Comparison of ENCODE assay signal across 7 mouse cellular contexts in the genomic region with DNA sequence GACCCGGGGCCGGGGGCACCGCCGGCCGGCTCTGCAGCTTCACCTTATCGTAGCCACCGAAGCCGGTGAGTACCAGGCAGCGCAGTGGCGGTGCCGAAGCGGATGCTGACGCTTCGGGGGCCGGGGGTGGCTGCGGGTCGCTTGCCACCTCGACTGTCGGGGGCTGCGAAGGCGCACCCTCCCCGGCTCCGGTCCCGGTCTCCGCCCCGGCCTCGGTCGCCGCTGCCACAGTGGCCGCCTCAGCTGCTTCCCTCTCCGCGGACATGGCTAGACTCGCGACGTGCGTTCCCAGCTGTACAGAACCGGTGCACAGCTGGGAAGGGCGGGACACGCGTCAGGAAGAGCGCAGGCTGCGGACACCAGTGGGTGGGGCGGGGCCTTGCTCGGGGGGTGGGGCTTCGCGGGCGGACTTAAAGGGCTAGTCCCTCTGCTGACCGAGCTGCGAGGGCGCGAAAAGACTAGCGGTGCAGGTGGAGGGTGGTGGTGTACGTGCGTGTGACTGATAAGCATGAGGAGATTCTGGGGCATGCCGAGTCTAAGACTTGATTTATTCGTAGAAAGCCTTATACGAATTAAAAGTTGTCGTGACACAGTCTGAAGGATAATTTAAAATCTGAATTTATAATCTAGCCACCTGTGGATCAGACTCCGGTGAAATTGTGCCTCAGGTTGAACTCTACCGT. TPM values are rescaled to one million over a fixed set of nuclear protein-coding genes. Genes with fewer than 3 reads are reported as not detected.
DNase-seq lines count a peak whose midpoint lies in the region; ATAC-seq lines count a peak whose summit lies in the region.

A gene (minus strand): TSS at position 362 of the 683 bp plus-strand sequence.

- H3K4me2 ChIP-seq in intestine, embryonic 16.5 days (ENCODE audit: low read depth, low read length): peak within 1 kb of the TSS; percentile 93
- peak within 1 kb of the TSS; percentile 98 for H3K4me2 ChIP-seq in limb, embryonic 11.5 days (ENCODE audit: low read depth, severe bottlenecking)
- peak within 1 kb of the TSS; percentile 79 for H3K4me2 ChIP-seq in midbrain, embryonic 12.5 days (replicated peaks)

- no peaks in the 10 kb centered on the region for H3K27me3 ChIP-seq in intestine, embryonic 16.5 days (replicated peaks; ENCODE audit: control insufficient read depth, insufficient read depth, low read length)
- H3K27me3 ChIP-seq in limb, embryonic 11.5 days (ENCODE audit: control insufficient read depth, insufficient read depth, low read length): no peaks in the 10 kb centered on the region
- H3K27me3 ChIP-seq in midbrain, embryonic 12.5 days: peaks cover 3% of the 10 kb centered on the region; the same call in 1 of the 2 replicates

- peak within 1 kb of the TSS; percentile 86 for H3K9ac ChIP-seq in intestine, embryonic 16.5 days (ENCODE audit: low read depth, low read length)
- peak within 1 kb of the TSS; percentile 53 for H3K9ac ChIP-seq in limb, embryonic 11.5 days (ENCODE audit: low read length)
- peak within 1 kb of the TSS; percentile 81 for H3K9ac ChIP-seq in midbrain, embryonic 12.5 days (replicated peaks)

- peak within 1 kb of the TSS; percentile 92 for H3K27ac ChIP-seq in intestine, embryonic 16.5 days (ENCODE audit: low read length)
- 0 out of 2 replicates have a peak within 1 kb of the TSS, but pooled peaks have one; percentile 12 for H3K27ac ChIP-seq in limb, embryonic 11.5 days (replicated peaks; ENCODE audit: low read depth, low read length)
- peak within 1 kb of the TSS; percentile 87 for H3K27ac ChIP-seq in midbrain, embryonic 12.5 days (replicated peaks)

- peak; percentile 24 for ATAC-seq in activated CD4-positive, CD25-positive, alpha-beta regulatory T cell, adult 4 months
- ATAC-seq in common myeloid progenitor, adult 5-6 weeks (replicated peaks; ENCODE audit: low read depth, poor library complexity, severe bottlenecking): peak; percentile 8; the same call in 1 of the 2 replicates
- peak; percentile 56 for ATAC-seq in intestine, embryonic 16.5 days
- peak; percentile 46 for ATAC-seq in limb, embryonic 11.5 days (ENCODE audit: insufficient number of reproducible peaks, low FRiP score, low TSS enrichment, low read depth)
- peak; percentile 61 for ATAC-seq in midbrain, embryonic 12.5 days (ENCODE audit: low FRiP score, low read depth)

- DNase-seq in gonadal fat pad, adult 2 months (ENCODE audit: low read depth): no peak
- peak; percentile 77 for DNase-seq in limb, embryonic 11.5 days (ENCODE audit: low spot score)
- DNase-seq in skeletal muscle tissue, adult 2 months (ENCODE audit: low read depth, low spot score): peak; percentile 70

- peaks cover 34% of the 10 kb centered on the region for H3K4me1 ChIP-seq in intestine, embryonic 16.5 days (ENCODE audit: control insufficient read depth, insufficient read depth, low read length)
- H3K4me1 ChIP-seq in limb, embryonic 11.5 days (ENCODE audit: control insufficient read depth, insufficient read depth, low read length): peaks cover 38% of the 10 kb centered on the region
- peaks cover 67% of the 10 kb centered on the region for H3K4me1 ChIP-seq in midbrain, embryonic 12.5 days

- peak within 1 kb of the TSS; percentile 91 for H3K4me3 ChIP-seq in intestine, embryonic 16.5 days (ENCODE audit: low read length)
- H3K4me3 ChIP-seq in limb, embryonic 11.5 days (ENCODE audit: low read depth, low read length): peak within 1 kb of the TSS; percentile 71
- peak within 1 kb of the TSS; percentile 78 for H3K4me3 ChIP-seq in midbrain, embryonic 12.5 days

- H3K36me3 ChIP-seq in intestine, embryonic 16.5 days (ENCODE audit: control insufficient read depth, insufficient read depth, low read length): peaks cover 5% of the 10 kb centered on the region; the same call in 1 of the 2 replicates
- H3K36me3 ChIP-seq in limb, embryonic 11.5 days (ENCODE audit: control insufficient read depth, insufficient read depth, low read length): no peaks in the 10 kb centered on the region
- peaks cover 19% of the 10 kb centered on the region for H3K36me3 ChIP-seq in midbrain, embryonic 12.5 days

- under 1% methylated on average over 60 of the region's 60 CpGs for WGBS in intestine, embryonic 16.5 days
- WGBS in limb, embryonic 11.5 days: 2% methylated on average over 60 of the region's 60 CpGs
- 2% methylated on average over 51 of the region's 60 CpGs for WGBS in midbrain, embryonic 12.5 days

- H3K9me3 ChIP-seq in intestine, embryonic 16.5 days (ENCODE audit: control insufficient read depth, low read length): no peaks in the 10 kb centered on the region
- no peaks in the 10 kb centered on the region for H3K9me3 ChIP-seq in limb, embryonic 11.5 days (ENCODE audit: control insufficient read depth, low read length)
- no peaks in the 10 kb centered on the region for H3K9me3 ChIP-seq in midbrain, embryonic 12.5 days

RNA-seq across cellular contexts. Expression of the gene that starts here (rescaled TPM):
- polyA plus RNA-seq in activated CD4-positive, CD25-positive, alpha-beta regulatory T cell, adult 4 months (2017; shearing (Covaris generic)): 1 to 10 TPM in 1 of 2 experiments, under 1 TPM in 1; 0.60 to 1.5 TPM
- 14.4 and 15.5 TPM in 2 replicates for total RNA-seq in common myeloid progenitor, adult 5-6 weeks (2017)
- 140 and 168 TPM in 2 replicates for polyA plus RNA-seq in gonadal fat pad, adult 2 months (2012; rRNA removed)
- polyA plus RNA-seq in intestine, embryonic 16.5 days (2015; fragmentation: Nextera tagmentation; extraction: Ambion mirVana): 69.9 and 88.2 TPM in 2 replicates
- 17.7 and 19.3 TPM in 2 replicates for polyA plus RNA-seq in limb, embryonic 11.5 days (2014; fragmentation: Nextera tagmentation; extraction: Ambion mirVana)
- polyA plus RNA-seq in midbrain, embryonic 12.5 days (2016; fragmentation: Nextera tagmentation; extraction: Ambion mirVana): 69.3 and 73.0 TPM in 2 replicates

Comparison
In these comparisons a context has a peak if more than half of its experiments do, and no peak if none do; other contexts are left out.
1. ATAC-seq: peak in every context shown above with its lines; median percentile 61 in midbrain, embryonic 12.5 days; 56 in intestine, embryonic 16.5 days; 46 in limb, embryonic 11.5 days; 24 in activated CD4-positive, CD25-positive, alpha-beta regulatory T cell, adult 4 months; 8 in common myeloid progenitor, adult 5-6 weeks.
2. H3K27ac ChIP-seq: peak in every context shown above with its lines; median percentile 92 in intestine, embryonic 16.5 days; 87 in midbrain, embryonic 12.5 days; 12 in limb, embryonic 11.5 days.